Mouse (Mus musculus): ENCODE results near the gene Tlk1.
A peak's percentile ranks its signal among the peaks of the same experiment; 100 is the strongest.
"Not testable (repeated sequence)": the region's sequence is repeated elsewhere in the genome, so short reads cannot be mapped to it uniquely, and the experiment has no call there.

Gene Tlk1

GRCm38 (mm10) chr2:70831709-70832350 lies 6.3 kb upstream of the Tlk1 start:
- no peak for DNase-seq

- DNase-seq, result no peak
Measured at GRCm38 (mm10) chr2:70830683-70831082, 5.2 kb upstream of the Tlk1 start.

DNA sequence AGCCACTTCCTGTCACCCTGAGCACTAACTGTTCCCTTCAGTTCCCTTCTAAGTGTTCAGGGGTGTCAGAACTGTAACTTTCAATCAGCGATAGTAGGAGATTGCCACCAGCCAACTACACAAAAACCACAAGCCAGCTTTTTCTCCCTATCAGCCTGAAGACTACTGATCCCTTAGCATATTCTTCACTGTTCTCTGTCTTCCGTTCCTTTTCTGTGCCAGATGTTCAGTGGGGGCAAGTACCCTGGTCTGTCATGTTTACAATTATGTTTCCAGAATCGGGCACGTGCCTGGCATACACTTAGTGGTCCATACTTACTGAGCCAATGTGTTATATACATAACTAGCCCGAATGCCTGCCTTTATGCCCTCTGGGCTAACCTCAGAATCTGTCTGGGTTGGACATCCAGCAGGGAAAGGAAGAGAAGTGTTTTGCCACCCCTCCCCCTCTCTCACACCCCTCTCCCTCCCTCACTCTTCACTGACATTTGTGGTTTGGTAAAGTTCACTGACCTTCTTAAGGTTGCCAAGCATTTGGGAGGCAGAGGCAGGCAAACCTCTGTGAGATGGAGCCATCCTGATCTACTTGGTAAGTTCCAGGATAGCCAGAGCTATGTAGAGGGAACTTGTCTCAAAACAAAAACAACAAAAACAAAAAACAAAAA lies 4.5 kb upstream of the Tlk1 start:
- DNase-seq, result no peak

DNA sequence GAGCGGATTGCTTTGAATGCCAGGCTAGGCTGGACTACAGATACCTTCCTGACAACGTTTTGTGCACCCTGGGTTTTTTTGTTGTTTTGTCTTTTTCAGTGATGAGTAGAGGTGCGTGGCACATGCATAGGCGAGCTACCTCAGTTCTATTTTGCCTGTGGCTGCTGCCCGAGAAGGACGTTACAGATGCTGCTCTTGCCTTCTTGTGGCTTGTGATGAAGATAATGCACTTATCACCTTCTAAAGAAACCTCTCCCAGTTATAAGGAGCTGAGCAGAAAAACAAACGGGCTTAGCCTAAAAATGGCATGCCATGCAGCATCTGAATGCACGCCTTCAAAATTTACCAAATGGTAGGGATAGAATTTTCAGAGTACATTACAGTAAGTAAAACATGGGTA lies 2.3 kb upstream of the Tlk1 start:
- DNase-seq, result no peak

GRCm38 (mm10) chr2:70826436-70827230 lies 1.1 kb upstream of the Tlk1 start:
- DNase-seq, result no peak

- peak; percentile 80 to 81 for DNase-seq
Measured at GRCm38 (mm10) chr2:70824838-70825370, 624 bp downstream of the Tlk1 start.

GRCm38 (mm10) chr2:70823926-70824800 lies 1.4 kb downstream of the Tlk1 start:
- peak; percentile 35 to 39 for DNase-seq

DNA sequence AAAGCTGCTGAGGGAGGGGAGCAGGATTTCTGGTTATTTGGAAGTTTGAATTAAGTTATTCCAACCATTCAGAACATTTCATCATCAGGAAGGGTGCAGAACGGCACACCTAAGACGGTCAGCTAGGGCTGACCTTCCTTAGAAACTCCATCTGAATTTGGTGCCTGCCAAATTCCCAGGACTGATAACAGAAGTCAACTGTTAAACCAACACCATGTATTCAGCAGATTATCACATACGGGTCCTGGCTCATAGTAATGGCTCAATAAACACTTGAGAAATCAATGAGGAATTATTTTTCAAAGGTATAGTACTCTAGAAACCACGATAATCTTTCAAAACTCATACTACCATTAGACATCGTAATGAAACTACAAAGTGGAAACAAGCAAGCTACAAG lies 2.1 kb downstream of the Tlk1 start:
- DNase-seq, result no peak

DNA sequence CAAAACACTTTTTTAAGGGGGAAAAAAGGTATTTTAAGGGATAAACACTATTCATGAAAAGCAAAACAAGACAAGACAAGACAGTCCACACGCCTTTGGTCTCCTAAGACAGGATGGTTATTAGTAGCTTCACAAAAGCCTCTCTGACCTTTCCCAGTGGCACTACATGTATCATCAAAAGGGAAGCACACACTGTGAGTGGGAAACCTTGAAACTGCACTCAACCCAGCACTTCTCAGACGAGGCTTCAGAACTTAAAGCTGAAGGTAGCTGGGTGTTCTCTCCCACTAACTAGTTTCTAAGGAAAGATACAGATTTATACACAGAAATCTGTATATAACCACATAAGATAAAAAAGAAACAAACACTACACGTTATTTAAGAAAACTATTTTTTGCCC lies 8.6 kb downstream of the Tlk1 start:
- DNase-seq, result no peak

- DNase-seq, result no peak
Measured at GRCm38 (mm10) chr2:70816016-70816415, 9.5 kb downstream of the Tlk1 start.

- no peak for DNase-seq
Measured at GRCm38 (mm10) chr2:70813608-70814007, 11.9 kb downstream of the Tlk1 start.

- no peak for DNase-seq
Measured at GRCm38 (mm10) chr2:70811476-70811875, 14.1 kb downstream of the Tlk1 start.

- no peak for DNase-seq
Measured at GRCm38 (mm10) chr2:70809921-70810320, 15.6 kb downstream of the Tlk1 start.

- DNase-seq, result no peak
Measured at GRCm38 (mm10) chr2:70808681-70809080, 16.8 kb downstream of the Tlk1 start.

DNA sequence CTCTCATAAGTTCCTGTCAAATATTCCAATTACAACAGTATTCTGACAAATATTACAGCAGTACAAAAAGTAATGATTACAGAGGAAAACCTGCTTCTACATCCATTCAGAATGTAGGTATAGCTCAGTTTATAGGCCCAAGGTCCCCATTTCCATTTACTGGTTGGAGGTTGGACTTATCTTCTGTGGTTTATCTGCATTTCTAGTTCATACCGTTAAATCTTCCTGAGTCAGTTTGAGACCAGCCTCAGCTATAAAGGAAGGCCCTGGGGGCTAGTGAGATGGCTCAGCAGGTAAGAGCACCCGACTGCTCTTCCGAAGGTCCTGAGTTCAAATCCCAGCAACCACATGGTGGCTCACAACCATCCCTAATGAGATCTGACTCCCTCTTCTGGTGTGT lies 17.9 kb downstream of the Tlk1 start:
- not testable (repeated sequence) for DNase-seq

DNA sequence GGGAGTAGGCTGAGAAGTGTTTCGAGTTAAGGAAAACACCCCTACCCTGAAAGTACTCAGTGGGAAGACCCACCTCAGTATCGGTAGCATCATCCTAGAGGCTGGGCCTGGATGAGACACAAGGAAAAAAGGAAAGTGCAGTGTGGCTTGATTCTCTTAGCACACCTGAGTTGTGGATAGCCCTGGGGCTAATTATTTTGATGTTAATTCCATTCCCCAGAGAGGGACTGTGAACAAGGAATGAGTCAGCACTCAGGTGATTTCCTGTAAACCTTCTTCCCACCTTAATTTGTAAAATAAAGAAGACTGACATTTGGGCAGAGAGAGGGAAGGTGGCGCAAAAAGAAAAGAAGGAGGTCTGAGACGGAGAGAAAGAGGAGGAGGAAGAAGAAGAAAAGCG lies 19.5 kb downstream of the Tlk1 start:
- no peak for DNase-seq

DNA sequence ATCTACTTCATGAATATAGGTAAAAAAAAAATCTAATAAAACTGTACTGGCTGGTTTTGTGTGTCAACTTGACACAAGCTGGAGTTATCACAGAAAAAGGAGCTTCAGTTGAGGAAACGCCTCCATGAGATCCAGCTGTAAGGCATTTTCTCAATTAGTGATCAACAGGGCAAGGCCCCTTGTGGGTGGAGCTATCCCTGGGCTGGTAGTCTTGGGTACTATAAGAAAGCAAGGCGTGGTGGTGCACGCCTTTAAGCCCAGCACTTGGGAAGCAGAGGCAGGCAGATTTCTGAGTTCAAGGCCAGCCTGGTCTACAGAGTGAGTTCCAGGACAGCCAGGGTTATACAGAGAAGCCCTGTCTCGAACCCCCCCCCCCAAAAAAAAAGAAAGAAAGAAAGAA lies 21.8 kb downstream of the Tlk1 start:
- not testable (repeated sequence) for DNase-seq

GRCm38 (mm10) chr2:70802658-70803057 lies 22.9 kb downstream of the Tlk1 start:
- no peak for DNase-seq

- no peak for DNase-seq
Measured at GRCm38 (mm10) chr2:70801543-70801942, 24.0 kb downstream of the Tlk1 start.

GRCm38 (mm10) chr2:70800396-70800795 lies 25.1 kb downstream of the Tlk1 start:
- DNase-seq, result no peak

DNA sequence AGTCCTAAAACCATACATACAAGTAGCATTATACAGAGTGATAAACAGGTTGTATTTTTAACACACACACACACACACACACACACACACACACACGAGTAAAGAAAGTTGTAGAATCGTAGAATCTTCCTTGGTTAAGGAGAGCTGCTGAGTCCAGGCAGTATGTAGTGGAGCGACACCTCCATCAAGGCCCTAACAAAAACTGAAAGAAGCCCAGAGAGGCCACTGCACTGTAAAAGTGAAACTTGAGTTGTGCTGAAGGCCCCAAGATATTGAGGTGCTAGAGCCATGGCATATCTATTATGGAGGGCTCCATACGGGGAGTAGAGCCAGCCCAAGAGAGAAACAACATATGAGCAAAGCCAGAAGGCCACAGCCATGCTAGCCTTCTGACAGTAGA lies 32.3 kb downstream of the Tlk1 start:
- DNase-seq, result no peak

GRCm38 (mm10) chr2:70790246-70790645 lies 35.3 kb downstream of the Tlk1 start:
- no peak for DNase-seq

- no peak for DNase-seq
Measured at GRCm38 (mm10) chr2:70789331-70789730, 36.2 kb downstream of the Tlk1 start.

All from B cell, adult 2 months (primary cell).